Mouse (Mus musculus) olfactory bulb, adult 2 months (tissue): ENCODE data around the gene Tlcd1. TPM values are rescaled to one million over a fixed set of nuclear protein-coding genes. Genes with fewer than 3 reads are reported as not detected.

Experiments used
- H3K27ac ChIP-seq: fragments of 200-500 bp; 2 replicates; pipeline ENCODE4 v1.5.1; 2012; ENCODE audit warnings: low read depth, low read length; ENCODE audit not compliant: insufficient read depth
- H3K4me1 ChIP-seq: fragments of 200-500 bp; 2 replicates; pipeline ENCODE4 v1.6.1; 2012; ENCODE audit warnings: low read length; ENCODE audit not compliant: control insufficient read depth, insufficient read depth
- H3K4me3 ChIP-seq: fragments of 200-500 bp; 2 replicates; pipeline ENCODE4 v1.5.1; 2012; ENCODE audit warnings: mild to moderate bottlenecking, low read depth, low read length, moderate library complexity; ENCODE audit not compliant: insufficient read depth
- CTCF ChIP-seq: fragments of 200-500 bp; IDR thresholded peaks from 2 replicates; pipeline ENCODE4 v1.5.1; 2012; ENCODE audit warnings: low read depth, mild to moderate bottlenecking, low read length, moderate library complexity; ENCODE audit not compliant: insufficient read depth
- POLR2A ChIP-seq: fragments of 200-500 bp; IDR thresholded peaks from 2 replicates; pipeline ENCODE4 v1.6.1; 2012; ENCODE audit warnings: mild to moderate bottlenecking, low read depth, low read length, moderate library complexity; ENCODE audit not compliant: insufficient read depth
- WGBS: fragments of 180-500 bp; shearing (Covaris S2); methylation state at CpG from one replicate; pipeline ENCODE4 v1.1.7; 2018; 5-methylcytosine and 5-hydroxymethylcytosine counted together
- polyA plus RNA-seq: library from polyadenylated mRNA; stranded (reverse); fragments of >200 nt; gene quantifications from 2 replicates; pipeline ENCODE4 v1.2.4, GENCODE M21; 2012; ENCODE audit warnings: low replicate concordance; ENCODE audit not compliant: missing spikeins, insufficient read depth, insufficient read length

Gene Tlcd1
- polyA plus RNA-seq, 1 experiment: not detected

DNA sequence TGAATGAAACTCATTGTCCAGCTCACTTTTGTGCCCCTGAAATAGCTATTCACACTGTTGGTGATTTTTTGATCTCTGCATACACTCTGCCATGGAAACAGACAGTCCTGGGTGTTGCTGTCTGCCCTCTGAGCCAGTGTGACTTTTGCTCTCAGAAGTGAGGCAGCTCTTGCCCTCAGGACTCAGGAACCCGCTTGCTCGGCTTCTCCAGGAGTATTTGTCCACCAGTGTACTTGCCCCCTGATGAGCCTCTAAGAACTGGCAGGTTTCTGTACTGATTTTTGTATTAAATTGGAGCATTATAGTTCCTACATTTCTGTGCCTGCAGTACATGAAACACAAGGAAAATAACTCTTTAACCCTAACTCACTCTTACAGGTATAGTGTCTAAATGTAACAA is 33.0 kb upstream of the Tlcd1 start:
- TF ChIP-seq POLR2A (no peak), CTCF (no peak)
- H3K4me3 ChIP-seq: no peak overlapping the region
- 82% methylated on average over 2 of the region's 2 CpGs for WGBS
- H3K4me1 ChIP-seq: peaks cover 4% of the 10 kb centered on the region
- no peak overlapping the region for H3K27ac ChIP-seq

DNA sequence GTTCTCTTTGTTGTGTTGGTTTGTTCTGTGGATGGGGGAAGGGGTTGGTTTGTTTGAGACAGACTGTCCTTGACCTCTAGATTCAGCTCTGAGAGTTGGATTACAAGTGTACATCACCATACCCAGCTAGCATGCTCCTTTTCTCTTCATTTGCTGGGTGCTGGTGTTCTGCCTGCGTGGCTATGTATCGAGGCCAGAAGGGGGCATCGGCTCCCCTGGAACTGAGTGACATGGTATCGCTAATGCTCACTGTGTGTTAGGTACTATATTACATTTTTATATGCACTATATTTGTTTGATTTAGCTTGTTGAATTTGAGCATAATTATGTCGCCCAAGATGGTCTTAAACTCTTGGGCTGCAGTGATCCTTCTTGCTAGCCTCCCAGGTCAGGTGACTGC is 30.3 kb upstream of the Tlcd1 start:
- Histone ChIP-seq H3K27ac (no peak overlapping the region), H3K4me1 (peaks cover 4% of the 10 kb centered on the region), H3K4me3 (no peak overlapping the region)
- WGBS: 83% methylated on average over 5 of the region's 5 CpGs
- TF ChIP-seq CTCF: no peak
- TF ChIP-seq POLR2A: no peak

DNA sequence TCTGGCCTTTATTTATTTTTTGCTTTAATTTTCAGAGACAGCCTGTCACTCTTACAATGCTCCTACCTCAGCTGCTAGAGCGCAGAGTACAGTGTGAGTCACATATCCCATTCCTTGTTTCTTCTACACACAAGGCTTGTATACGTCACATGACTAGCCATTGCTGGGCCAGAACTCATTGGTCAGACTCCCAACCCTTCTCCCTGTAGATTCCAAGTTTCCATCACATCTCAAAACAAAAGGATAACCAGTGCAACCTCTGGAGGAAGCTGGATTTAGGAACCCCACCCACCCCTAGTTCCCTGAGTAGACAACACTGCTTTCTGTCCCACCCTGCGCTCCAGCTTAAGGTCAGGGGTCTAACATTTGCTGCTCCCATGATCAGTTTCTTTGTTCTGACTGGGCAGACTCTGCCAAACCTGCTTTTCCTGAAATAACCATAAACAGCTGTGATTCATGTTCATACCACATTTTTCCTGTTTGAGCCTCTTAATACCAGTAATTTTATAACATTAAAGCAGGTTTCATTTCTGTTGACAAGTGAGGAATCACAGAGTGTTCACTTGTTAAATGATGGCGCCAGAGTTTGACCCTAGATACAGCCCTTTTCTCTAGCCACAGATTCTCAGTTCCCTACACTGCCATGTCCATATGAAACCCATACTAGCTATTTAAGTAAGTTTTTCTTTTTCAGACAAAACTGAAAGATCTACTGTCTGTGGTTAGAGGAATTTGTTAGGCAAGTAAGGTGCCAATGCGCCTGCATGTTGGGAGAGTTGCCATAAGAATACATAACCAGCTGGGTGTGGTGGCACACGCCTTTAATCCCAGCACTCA is 29.6 kb upstream of the Tlcd1 start:
- TF ChIP-seq CTCF: no peak
- no peak for TF ChIP-seq POLR2A
- Histone ChIP-seq H3K27ac (no peak overlapping the region), H3K4me1 (peaks cover 4% of the 10 kb centered on the region), H3K4me3 (no peak overlapping the region)
- 80% methylated on average over 6 of the region's 6 CpGs for WGBS

DNA sequence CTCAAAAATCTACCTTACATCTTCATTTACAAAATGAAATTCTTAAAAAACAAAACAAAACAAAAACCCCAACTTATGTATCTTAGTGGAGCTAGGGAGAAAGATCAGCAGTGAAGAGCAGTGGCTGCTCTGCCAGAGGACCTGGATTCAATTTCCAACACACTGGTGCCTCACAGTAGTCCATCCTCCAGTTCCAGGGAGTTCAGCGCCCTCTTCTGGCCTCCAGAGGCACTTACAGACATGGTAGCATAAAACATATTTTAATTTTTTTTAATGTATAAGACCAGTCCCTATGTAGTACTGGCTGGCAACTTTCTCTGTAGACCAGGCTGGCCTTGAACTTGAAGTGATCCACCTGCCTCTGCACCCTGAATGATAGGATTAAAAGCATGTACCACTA is 25.4 kb upstream of the Tlcd1 start:
- 32% methylated on average over 1 of the region's 1 CpGs for WGBS
- TF ChIP-seq POLR2A: no peak
- no peak for TF ChIP-seq CTCF
- Histone ChIP-seq H3K27ac (no peak overlapping the region), H3K4me3 (no peak overlapping the region), H3K4me1 (peaks cover 27% of the 10 kb centered on the region)

DNA sequence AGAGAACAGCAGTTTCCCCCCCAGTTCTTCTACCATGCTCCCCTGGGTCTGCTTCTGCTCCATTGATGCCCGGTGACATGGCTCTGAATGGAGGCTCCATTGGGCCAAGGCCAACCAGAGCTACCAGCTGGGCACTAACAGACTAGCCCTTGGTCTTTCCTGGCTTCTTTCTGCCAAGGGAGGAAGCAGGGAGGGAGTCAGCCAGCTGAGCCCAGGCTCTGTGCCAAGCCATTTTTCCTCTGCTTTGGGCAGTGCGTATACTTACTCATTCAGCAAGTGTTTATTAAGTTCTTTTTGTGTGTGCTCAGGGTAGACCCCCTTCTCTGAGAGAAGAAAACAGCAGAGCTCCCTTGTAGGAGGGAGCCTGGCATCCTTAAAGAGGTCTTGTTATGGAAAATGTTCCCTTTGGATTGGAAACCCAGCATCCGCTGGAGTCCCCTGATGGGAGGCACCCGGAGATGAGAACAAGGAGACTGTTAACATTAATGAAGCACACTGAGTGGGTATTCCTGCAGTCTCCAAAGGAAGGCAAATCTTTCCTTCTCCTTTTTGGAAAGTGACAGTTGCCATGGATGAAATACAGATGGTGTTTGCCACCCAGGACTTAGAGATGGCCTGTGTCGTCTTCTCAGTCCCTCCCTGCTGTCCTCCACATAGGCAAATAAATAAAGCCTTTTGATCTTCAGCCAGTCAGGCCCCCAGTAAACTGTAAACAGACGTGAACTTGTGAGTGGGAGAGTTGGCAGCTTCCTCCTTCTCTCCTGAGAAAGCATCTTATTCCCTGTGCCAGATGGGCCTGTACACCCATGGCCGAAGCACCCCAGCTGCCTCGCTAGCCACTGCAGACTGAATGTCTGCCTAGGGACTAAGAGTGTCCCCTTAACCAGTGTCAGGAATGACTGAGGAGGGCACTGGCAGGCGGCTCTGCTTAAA is 23.9 kb upstream of the Tlcd1 start:
- peak overlapping the region; percentile 83 for H3K27ac ChIP-seq
- no peak for TF ChIP-seq POLR2A
- H3K4me1 ChIP-seq: peaks cover 24% of the 10 kb centered on the region
- H3K4me3 ChIP-seq: no peak overlapping the region
- WGBS: 10% methylated on average over 9 of the region's 9 CpGs

DNA sequence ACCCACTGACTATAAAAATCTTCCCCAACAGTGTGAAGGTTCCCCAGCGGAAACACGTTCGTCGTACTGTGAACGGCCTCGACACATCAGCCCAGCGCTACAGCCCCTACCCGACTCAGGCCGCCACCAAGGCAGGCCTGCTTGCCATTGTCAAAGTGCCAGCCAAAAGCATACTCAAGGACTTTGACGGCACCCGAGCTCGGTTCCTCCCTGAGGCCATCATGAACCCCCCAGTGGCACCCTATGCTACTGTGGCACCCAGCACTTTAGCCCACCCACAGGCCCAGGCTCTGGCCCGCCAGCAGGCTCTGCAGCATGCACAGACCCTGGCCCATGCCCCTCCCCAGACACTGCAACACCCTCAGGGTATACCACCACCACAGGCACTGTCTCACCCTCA is 22.7 kb upstream of the Tlcd1 start:
- H3K4me1 ChIP-seq: peaks cover 24% of the 10 kb centered on the region
- TF ChIP-seq POLR2A: no peak
- TF ChIP-seq CTCF: no peak
- peak overlapping the region; percentile 83 for H3K27ac ChIP-seq
- 35% methylated on average over 13 of the region's 13 CpGs for WGBS
- no peak overlapping the region for H3K4me3 ChIP-seq

DNA sequence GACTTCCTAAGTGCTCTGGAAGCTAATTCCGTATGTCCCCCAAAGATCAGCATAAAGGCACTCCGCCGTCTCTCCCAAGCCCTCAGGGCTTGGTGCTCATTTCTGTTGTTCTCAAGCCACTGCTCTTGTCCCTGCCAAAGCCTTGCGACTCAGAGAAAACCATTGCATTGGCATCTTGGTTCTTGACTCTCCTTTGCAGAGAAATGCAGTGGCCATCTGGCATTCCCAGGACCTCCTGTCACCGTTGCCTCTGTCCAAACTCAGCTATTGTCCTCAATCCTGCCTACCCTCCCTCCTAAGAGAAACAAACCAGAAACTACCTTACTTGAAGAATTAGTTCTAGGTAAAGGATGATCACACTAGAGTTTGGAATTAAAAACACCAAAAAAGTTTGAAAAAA is 20.8 kb upstream of the Tlcd1 start:
- TF ChIP-seq CTCF (no peak), POLR2A (no peak)
- Histone ChIP-seq H3K4me3 (no peak overlapping the region), H3K27ac (no peak overlapping the region), H3K4me1 (peaks cover 26% of the 10 kb centered on the region)
- 71% methylated on average over 5 of the region's 5 CpGs for WGBS

DNA sequence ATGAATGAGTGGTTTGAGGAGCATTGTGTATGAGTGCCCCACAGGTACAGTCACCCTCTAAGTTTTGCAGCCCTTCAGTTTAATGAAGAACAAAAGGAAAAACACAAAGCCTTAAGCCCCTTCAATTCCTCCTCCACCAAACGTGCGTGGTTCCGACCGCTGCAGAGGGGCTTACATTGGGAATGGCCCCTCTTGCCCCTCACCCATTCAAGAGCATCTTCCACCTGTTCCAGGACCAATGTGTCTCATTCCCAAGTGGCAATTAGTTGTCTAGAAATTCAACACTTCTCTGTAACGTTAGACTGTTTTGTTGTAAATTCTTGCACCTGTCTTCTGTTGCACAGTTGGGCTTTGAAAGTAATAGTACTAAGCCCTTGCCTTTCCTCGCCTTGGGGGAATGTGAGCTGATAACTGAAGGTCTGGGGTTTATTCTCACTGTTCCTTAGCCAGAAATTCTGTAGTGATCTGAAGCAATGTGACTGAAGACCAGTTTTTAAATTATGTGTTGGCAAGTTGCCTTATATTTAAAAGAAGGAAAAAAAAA is 20.3 kb upstream of the Tlcd1 start:
- Histone ChIP-seq H3K27ac (no peak overlapping the region), H3K4me1 (peaks cover 26% of the 10 kb centered on the region), H3K4me3 (no peak overlapping the region)
- WGBS: 68% methylated on average over 6 of the region's 6 CpGs
- TF ChIP-seq POLR2A (no peak), CTCF (no peak)

DNA sequence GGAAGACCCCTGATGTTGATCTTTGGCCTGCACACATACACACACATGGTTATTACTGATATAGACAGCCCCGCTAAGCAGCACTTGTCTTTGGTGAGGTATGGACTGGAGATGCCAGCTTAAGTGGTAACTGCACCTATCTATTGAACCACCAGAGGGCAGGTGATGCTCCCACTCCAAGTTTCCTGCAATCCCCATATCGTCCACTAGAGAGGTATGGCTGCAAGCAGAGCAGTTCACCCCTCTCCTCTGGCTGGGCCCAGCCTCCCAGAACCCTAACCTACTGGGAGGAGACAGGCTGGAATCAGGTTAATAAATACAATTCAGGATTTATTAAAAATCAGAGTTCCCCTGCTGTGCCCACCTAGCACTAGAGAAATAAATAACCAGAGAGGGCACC is 17.4 kb upstream of the Tlcd1 start:
- 19% methylated on average over 2 of the region's 2 CpGs for WGBS
- Histone ChIP-seq H3K4me3 (no peak overlapping the region), H3K4me1 (peaks cover 25% of the 10 kb centered on the region), H3K27ac (no peak overlapping the region)
- TF ChIP-seq POLR2A (no peak), CTCF (peak; percentile 57)
